In genomic region chr8:12486331-12487061, GRCm38 (mm10) we compare ENCODE assay signal across 9 mouse cellular contexts.
DNase-seq lines count a peak whose midpoint lies in the region; ATAC-seq lines count a peak whose summit lies in the region.
"Had no signal": no experiment of that assay in that cellular context is flagged by ENCODE, and none has a peak within 500 bp of the region (broad histone marks: within the 10 kb centered on the region; RNA-seq: fewer than 3 reads in every experiment).

No protein-coding gene starts in this region.

- peak overlapping the region; percentile 30; the same call in 1 of the 2 replicates for H3K27ac ChIP-seq in hindbrain, embryonic 10.5 days
- no peak overlapping the region for H3K27ac ChIP-seq in hindbrain, embryonic 11.5 days (ENCODE audit: low read depth, low read length)
- peak overlapping the region; percentile 71 for H3K27ac ChIP-seq in forebrain, embryonic 10.5 days
- peak overlapping the region; percentile 79 for H3K27ac ChIP-seq in neural tube, embryonic 15.5 days (replicated peaks)
- H3K27ac ChIP-seq in limb, embryonic 10.5 days, result no peak overlapping the region
- H3K27ac ChIP-seq: limb, embryonic 15.5 days had no signal

- H3K4me1 ChIP-seq in hindbrain, embryonic 10.5 days (replicated peaks), result peaks cover 53% of the 10 kb centered on the region
- peaks cover 5% of the 10 kb centered on the region; the same call in 1 of the 2 replicates for H3K4me1 ChIP-seq in hindbrain, embryonic 11.5 days (replicated peaks; ENCODE audit: control insufficient read depth, insufficient read depth, low read length)
- peaks cover 56% of the 10 kb centered on the region for H3K4me1 ChIP-seq in forebrain, embryonic 10.5 days
- peaks cover 20% of the 10 kb centered on the region; the same call in 1 of the 2 replicates for H3K4me1 ChIP-seq in neural tube, embryonic 15.5 days
- peaks cover 5% of the 10 kb centered on the region; the same call in 1 of the 2 replicates for H3K4me1 ChIP-seq in limb, embryonic 10.5 days
- H3K4me1 ChIP-seq: limb, embryonic 15.5 days had no signal

- no peaks in the 10 kb centered on the region for H3K36me3 ChIP-seq in hindbrain, embryonic 10.5 days
- no peaks in the 10 kb centered on the region for H3K36me3 ChIP-seq in hindbrain, embryonic 11.5 days (ENCODE audit: control insufficient read depth, insufficient read depth, low read length)
- H3K36me3 ChIP-seq in forebrain, embryonic 10.5 days (replicated peaks), result no peaks in the 10 kb centered on the region
- H3K36me3 ChIP-seq in neural tube, embryonic 15.5 days, result no peaks in the 10 kb centered on the region
- H3K36me3 ChIP-seq in limb, embryonic 10.5 days, result no peaks in the 10 kb centered on the region
- H3K36me3 ChIP-seq: limb, embryonic 15.5 days had no signal

- H3K9ac ChIP-seq in hindbrain, embryonic 11.5 days (ENCODE audit: low read depth, low read length), result no peak overlapping the region
- no peak overlapping the region for H3K9ac ChIP-seq in neural tube, embryonic 15.5 days (replicated peaks)
- H3K9ac ChIP-seq: limb, embryonic 15.5 days had no signal

- no peak for ATAC-seq in hindbrain, embryonic 11.5 days (ENCODE audit: low FRiP score)
- peak; percentile 74 for ATAC-seq in neural tube, embryonic 15.5 days (ENCODE audit: low FRiP score)

- no peak overlapping the region for H3K4me2 ChIP-seq in hindbrain, embryonic 11.5 days (replicated peaks; ENCODE audit: low read depth, low read length)
- no peak overlapping the region for H3K4me2 ChIP-seq in neural tube, embryonic 15.5 days
- H3K4me2 ChIP-seq: limb, embryonic 15.5 days had no signal

- no peak for DNase-seq in hindbrain, embryonic 10.5 days (ENCODE audit: low spot score)
- no peak for DNase-seq in hindbrain, embryonic 11.5 days (ENCODE audit: low spot score)
- DNase-seq in forebrain, embryonic 10.5 days (ENCODE audit: extremely low spot score, low spot score), result no peak
- peak; percentile 36 for DNase-seq in heart, postnatal 4 days
- peak; percentile 79 to 83 for DNase-seq in layer of hippocampus, adult 8-10 months (ENCODE audit: low spot score in 2 of 2)
- DNase-seq in spleen, postnatal 10 days (ENCODE audit: low spot score in 2 of 2), result no peak
- no peak for DNase-seq in limb, embryonic 10.5 days (ENCODE audit: low spot score)

- H3K27me3 ChIP-seq in hindbrain, embryonic 10.5 days (ENCODE audit: insufficient read depth, poor library complexity, severe bottlenecking), result peaks cover 64% of the 10 kb centered on the region
- peaks cover 2% of the 10 kb centered on the region; the same call in 1 of the 2 replicates for H3K27me3 ChIP-seq in hindbrain, embryonic 11.5 days (ENCODE audit: control insufficient read depth, insufficient read depth, low read length)
- H3K27me3 ChIP-seq in forebrain, embryonic 10.5 days (ENCODE audit: poor library complexity, severe bottlenecking), result peaks cover 86% of the 10 kb centered on the region
- H3K27me3 ChIP-seq in neural tube, embryonic 15.5 days (replicated peaks), result peaks cover 44% of the 10 kb centered on the region
- peaks cover 56% of the 10 kb centered on the region for H3K27me3 ChIP-seq in limb, embryonic 10.5 days (ENCODE audit: low read depth, poor library complexity, severe bottlenecking)

- WGBS in hindbrain, embryonic 10.5 days, result 68% methylated on average over 22 of the region's 22 CpGs
- WGBS in hindbrain, embryonic 11.5 days, result 61% methylated on average over 22 of the region's 22 CpGs
- WGBS in forebrain, embryonic 10.5 days, result 71% methylated on average over 22 of the region's 22 CpGs
- WGBS in neural tube, embryonic 15.5 days, result 32% methylated on average over 22 of the region's 22 CpGs
- WGBS in limb, embryonic 10.5 days, result 80% methylated on average over 22 of the region's 22 CpGs

- H3K9me3 ChIP-seq in hindbrain, embryonic 10.5 days, result no peaks in the 10 kb centered on the region
- H3K9me3 ChIP-seq in hindbrain, embryonic 11.5 days (ENCODE audit: control insufficient read depth, low read length), result no peaks in the 10 kb centered on the region
- no peaks in the 10 kb centered on the region for H3K9me3 ChIP-seq in forebrain, embryonic 10.5 days
- no peaks in the 10 kb centered on the region for H3K9me3 ChIP-seq in neural tube, embryonic 15.5 days (replicated peaks)
- no peaks in the 10 kb centered on the region for H3K9me3 ChIP-seq in limb, embryonic 10.5 days (replicated peaks)
- H3K9me3 ChIP-seq: limb, embryonic 15.5 days had no signal

- no peak overlapping the region for H3K4me3 ChIP-seq in hindbrain, embryonic 10.5 days
- no peak overlapping the region for H3K4me3 ChIP-seq in hindbrain, embryonic 11.5 days (ENCODE audit: low read depth, low read length)
- no peak overlapping the region for H3K4me3 ChIP-seq in forebrain, embryonic 10.5 days
- H3K4me3 ChIP-seq in neural tube, embryonic 15.5 days (replicated peaks), result no peak overlapping the region
- H3K4me3 ChIP-seq in limb, embryonic 10.5 days, result no peak overlapping the region
- H3K4me3 ChIP-seq: limb, embryonic 15.5 days had no signal

Comparison
In these comparisons a context has a peak if more than half of its experiments do, and no peak if none do; other contexts are left out.
1. H3K27ac ChIP-seq: peak in hindbrain, embryonic 10.5 days (single experiment), forebrain, embryonic 10.5 days (single experiment) and neural tube, embryonic 15.5 days (single experiment); none in hindbrain, embryonic 11.5 days (single experiment) and limb, embryonic 10.5 days (single experiment).
2. DNase-seq: peak in heart, postnatal 4 days (single experiment) and layer of hippocampus, adult 8-10 months (2 of 2); none in hindbrain, embryonic 10.5 days (single experiment), hindbrain, embryonic 11.5 days (single experiment), forebrain, embryonic 10.5 days (single experiment), spleen, postnatal 10 days (0 of 2) and limb, embryonic 10.5 days (single experiment).